Mouse (Mus musculus): ENCODE measurements around the gene Cox7a2.

DNA sequence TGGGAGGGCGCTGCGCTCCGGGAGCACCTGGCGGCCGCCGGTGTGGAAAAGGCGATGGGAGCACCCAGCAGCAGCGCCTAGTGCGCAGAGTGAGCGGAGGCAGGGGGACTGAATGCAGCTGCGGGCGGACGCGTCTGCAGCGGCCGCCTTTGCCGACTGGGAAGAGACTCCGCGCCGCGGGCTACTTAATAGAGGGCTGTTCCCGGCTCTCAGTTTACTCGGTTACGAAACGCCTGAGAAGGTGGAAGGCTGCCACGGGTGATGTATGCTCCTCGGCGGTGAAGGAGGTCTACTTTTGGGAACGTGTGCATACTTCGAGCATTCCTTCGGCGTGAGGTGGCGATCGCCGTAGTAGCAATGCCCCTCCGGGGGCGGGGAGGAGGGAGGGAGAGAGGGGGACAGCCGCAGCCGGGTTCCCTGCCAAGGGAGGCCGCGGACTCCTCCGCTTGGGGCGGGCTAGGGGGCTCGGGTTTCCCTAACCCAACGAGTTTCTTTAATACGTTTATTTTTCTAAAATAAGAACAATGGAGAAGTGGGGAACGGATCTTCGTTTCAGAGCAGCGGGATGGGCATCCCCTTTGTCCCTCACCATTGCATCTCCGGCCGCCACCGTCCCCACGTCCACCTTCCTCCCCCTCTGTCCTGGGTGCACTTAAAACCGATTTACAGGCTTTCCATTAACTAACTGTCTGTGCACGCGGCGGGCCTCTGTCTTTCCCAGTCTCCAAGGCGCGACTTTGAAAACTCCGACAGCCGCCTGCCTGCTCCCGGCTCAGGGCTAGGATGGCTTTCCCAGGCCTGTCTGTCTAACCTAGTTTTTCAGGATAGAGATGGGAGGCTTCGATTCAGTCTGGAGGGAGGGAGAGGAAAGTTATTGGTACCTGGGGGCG lies 41.0 kb downstream of the Cox7a2 start, which contains the start of gene Col12a1:
- peak; percentile 18 for TF ChIP-seq CTCF (IDR thresholded peaks at IDR 0.05; ENCODE audit: low read depth)
- no peak for TF ChIP-seq EP300 (optimal IDR thresholded peaks at IDR 0.05)
